Mouse (Mus musculus): ENCODE measurements around the gene Olfr651. TPM values are rescaled to one million over a fixed set of nuclear protein-coding genes. Genes with fewer than 3 reads are reported as not detected.
"Not testable (repeated sequence)": the region's sequence is repeated elsewhere in the genome, so short reads cannot be mapped to it uniquely, and the experiment has no call there.

The Olfr651 gene
- not detected for total RNA-seq (2021)

DNA sequence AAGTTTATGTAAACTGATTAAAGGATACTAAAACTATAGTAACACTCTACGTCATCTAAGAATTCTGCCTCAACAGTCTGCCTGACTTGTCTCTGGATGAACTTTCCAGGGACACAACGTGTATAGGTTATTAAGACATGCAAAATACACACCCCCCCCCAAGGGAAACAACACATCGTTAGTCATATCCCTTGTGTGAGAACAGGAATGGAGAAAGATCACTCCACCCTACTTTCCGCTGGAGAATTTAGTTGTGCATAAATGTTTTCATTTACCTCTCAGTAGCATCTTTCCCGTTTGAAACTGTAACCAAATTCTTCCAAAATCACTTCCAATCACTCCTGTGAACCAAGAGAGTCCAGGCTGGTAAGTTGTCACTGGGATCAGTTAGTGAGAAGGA is at the start of gene Olfr651:
TSS of gene Olfr651 (plus strand) at position 301 of the 400 bp plus-strand sequence.
- intact Hi-C loops (cut with DNase I) = no loop called here
- DNase-seq (ENCODE audit: extremely low spot score in 1 of 2, low spot score in 2 of 2) = no peak

DNA sequence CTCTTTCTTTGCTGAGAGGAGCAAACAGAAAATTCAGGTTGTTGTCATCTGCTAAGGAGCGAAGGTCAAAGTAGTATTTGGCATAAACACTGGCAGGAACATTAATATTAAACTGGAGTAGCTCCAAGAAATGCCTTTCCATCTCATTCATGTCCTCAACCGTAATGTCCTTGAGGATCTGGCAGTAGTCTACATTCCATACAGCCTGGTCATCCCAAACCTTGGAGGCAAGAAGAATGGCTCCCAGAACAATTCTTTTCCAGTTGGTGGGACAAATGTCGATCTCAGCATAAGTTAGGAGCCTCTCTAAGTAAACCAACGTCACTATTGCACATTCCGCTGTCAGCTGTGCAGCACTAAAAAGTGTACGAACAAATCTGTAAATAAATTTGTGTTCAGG is 48.7 kb upstream of the Olfr651 start:
- DNase-seq (ENCODE audit: extremely low spot score in 1 of 2, low spot score in 2 of 2); intact Hi-C loops (cut with DNase I): not testable (repeated sequence)

DNA sequence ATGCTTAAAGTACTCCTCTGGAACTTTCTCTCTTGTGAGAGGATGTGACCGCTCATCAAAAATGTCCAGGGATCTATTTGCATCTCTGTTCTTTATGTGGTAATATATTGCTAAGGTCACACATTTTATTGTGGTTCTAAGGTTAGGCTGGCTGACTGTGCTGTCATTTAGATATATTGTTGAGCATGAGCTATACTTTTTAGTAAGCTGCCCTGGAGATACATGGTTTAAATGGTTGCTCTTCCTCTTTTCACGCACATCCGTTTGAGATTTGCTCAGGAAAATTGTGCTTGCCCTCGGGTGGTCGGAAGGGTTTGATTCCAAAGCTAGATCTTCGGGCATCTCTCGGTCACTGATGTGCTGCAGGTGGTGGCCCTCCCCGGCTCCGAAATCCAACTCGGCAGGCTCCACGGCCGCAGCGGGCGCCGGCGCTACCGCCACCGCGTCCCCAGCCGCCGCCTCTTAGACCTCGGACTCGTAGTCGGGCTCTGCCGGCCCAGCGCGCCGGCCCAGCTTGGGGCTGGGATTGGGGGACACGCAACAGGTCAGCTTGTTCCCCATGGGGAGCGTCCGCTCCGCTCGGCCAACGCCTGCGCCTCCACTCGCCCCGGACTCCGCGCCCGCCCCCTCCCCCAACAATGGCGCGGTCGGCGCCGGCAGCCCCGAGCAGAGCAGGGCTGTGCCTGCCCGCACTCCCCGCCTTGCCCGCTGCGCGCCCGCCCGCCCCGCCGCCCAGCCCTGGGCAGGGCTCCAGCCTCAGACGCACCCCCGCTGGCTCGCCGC is 48.2 kb upstream of the Olfr651 start:
- DNase-seq (ENCODE audit: extremely low spot score in 1 of 2, low spot score in 2 of 2) = peak in 1 of 2 experiments; percentile 15
- intact Hi-C loops (cut with DNase I) = no loop called here

DNA sequence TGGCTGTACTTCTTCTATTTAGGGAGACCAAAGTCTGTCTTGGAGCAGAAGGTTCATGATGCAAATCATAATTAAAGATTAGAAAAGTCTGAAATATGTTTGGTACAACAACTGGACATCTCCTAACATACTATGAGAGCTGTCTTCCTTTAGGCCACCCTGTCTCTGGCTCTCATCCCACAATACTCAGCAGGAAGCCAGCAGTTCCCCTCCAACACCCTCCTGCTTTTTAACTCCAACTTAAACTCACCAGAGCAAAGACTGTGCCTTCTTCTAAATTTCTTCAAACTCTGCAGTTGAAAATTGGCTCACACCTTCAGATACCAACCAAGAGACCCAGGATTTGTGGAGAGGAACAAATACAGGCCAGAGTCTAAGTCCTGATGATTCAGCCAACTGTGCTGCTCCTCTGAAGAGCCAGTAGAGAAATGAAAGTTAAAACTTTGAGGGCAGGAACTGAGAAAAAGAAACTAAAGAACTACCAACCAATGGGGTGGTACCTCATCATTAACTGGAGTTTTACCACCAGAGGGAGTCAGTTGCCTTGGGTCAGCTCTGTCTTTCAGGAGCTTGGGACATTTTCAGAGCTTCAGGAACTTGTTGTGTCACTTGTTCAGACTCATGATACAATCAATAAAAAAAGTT is 42.4 kb upstream of the Olfr651 start, which contains the start of gene Trim30d:
TSS of gene Trim30d (minus strand) at position 429 of the 645 bp plus-strand sequence.
- intact Hi-C loops (cut with DNase I); DNase-seq (ENCODE audit: extremely low spot score in 1 of 2, low spot score in 2 of 2): not testable (repeated sequence)

- DNase-seq (ENCODE audit: extremely low spot score in 1 of 2, low spot score in 2 of 2) = no peak
- intact Hi-C loops (cut with DNase I) = no loop called here
These were observed 2.8 kb downstream of the Olfr651 start for GRCm38 (mm10) chr7:104552700-104553099.

DNA sequence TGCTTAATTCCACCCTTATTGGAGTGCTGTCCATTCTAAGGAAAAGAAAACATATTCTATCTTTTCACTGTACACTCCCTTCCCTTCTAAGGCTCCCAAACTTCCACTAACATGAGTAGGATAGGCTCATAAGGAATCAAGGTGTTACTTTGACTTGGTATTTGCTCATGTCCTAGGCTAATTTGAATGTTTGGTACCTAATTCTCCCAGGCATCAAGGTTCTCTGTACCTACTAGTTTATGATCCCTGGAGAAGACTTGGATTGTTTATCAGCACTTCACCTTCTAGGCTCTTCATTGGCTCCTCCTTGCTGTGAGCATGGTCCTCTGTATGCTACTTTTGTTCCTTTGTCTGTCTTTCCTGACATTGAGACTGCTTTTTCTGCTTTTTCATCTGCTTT is 10.7 kb downstream of the Olfr651 start, which contains the start of gene Olfr652:
TSS of gene Olfr652 (plus strand) at position 301 of the 400 bp plus-strand sequence.
- intact Hi-C loops (cut with DNase I) = no loop called here
- no peak for DNase-seq (ENCODE audit: extremely low spot score in 1 of 2, low spot score in 2 of 2)

GRCm38 (mm10) chr7:104577014-104577413 is 27.1 kb downstream of the Olfr651 start, which contains the start of gene Olfr653:
Gene Olfr653, plus strand, starts transcription at chr7:104577314.
- intact Hi-C loops (cut with DNase I) = no loop called here
- no peak for DNase-seq (ENCODE audit: extremely low spot score in 1 of 2, low spot score in 2 of 2)

DNA sequence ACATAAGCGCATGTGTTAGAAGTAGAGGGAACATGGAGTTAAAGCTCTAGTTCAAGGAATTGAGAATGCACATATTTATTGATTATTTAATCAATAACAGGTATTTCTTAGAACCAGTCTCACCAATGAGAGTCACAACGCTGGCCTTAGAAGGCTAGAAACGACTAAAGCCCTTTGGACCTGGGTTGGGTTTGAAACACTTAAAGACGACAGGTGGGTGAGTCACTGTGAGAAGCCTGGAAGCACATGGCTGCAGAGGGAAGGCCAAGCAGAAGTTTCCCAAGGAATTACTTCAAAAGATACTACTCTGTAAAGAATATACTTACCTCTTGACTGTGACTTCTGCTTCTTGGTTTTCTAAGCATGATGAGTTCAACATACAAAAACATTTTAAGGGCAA is 30.9 kb downstream of the Olfr651 start:
- DNase-seq (ENCODE audit: extremely low spot score in 1 of 2, low spot score in 2 of 2) = no peak
- intact Hi-C loops (cut with DNase I) = no loop called here

- intact Hi-C loops (cut with DNase I) = no loop called here
- no peak for DNase-seq (ENCODE audit: extremely low spot score in 1 of 2, low spot score in 2 of 2)
These were observed 31.5 kb downstream of the Olfr651 start for GRCm38 (mm10) chr7:104581429-104581828.

DNA sequence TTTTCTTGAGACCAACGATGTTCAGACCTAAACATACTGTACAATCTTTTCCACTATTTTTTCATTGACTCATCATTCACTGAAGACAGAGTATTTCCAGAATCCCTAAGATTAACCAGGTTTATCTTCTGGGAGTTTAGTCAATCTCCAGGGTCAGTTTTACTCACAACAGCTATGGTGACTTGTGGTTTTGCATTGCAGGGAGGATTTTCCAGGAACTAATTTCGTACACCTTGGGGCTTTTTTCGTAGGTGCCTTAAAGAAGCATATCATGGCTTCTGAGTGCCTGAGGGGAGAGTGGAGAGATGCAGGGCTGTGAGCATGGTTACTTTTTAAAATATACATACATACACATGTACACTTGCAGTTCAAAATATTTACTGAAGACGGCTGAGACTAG is 36.8 kb downstream of the Olfr651 start, which contains the start of gene Olfr654:
TSS of gene Olfr654 (plus strand) at position 301 of the 400 bp plus-strand sequence.
- intact Hi-C loops (cut with DNase I) = no loop called here
- DNase-seq (ENCODE audit: extremely low spot score in 1 of 2, low spot score in 2 of 2) = no peak

- DNase-seq (ENCODE audit: extremely low spot score in 1 of 2, low spot score in 2 of 2) = no peak
- intact Hi-C loops (cut with DNase I) = no loop called here
These were observed 38.3 kb downstream of the Olfr651 start for GRCm38 (mm10) chr7:104588274-104588673.

- intact Hi-C loops (cut with DNase I) = no loop called here
- DNase-seq (ENCODE audit: extremely low spot score in 1 of 2, low spot score in 2 of 2) = no peak
These were observed 51.7 kb downstream of the Olfr651 start, which contains the start of gene Olfr655 for GRCm38 (mm10) chr7:104601679-104602078. Gene Olfr655, minus strand, starts transcription at chr7:104601779.

DNA sequence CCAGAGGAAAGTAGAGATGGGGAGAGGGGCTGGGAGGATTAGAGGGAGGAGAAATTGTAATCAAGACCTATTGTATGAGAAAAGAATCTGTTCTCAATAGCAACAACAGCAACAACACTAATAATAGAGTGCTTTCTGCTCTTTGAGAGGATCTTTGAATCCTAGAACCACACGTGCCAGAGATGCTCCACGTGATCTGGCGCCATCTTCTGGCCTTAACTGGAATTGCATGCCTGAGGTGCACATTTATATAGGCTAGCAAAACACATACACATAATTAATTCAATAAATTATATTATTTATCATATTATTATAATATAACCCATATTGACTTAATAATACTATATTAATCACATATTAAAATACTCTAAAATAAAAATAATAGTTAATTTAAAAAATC is 53.2 kb downstream of the Olfr651 start:
- DNase-seq (ENCODE audit: extremely low spot score in 1 of 2, low spot score in 2 of 2) = no peak
- intact Hi-C loops (cut with DNase I) = no loop called here

Other genes with a start within 250 kb of the Olfr651 start
- gene Trim12a, start 234.7 kb upstream of the Olfr651 start, total RNA-seq (2021) = 1 to 10 TPM; 1.3 to 2.1 TPM
- not detected for gene Trim34b, start 220.7 kb upstream of the Olfr651 start, total RNA-seq (2021)
- gene Trim12c, start 196.8 kb upstream of the Olfr651 start, total RNA-seq (2021) = 1 to 10 TPM in 1 of 2 experiments, under 1 TPM in 1; 0.83 to 1.0 TPM
- not detected for gene Trim30b, start 180.2 kb upstream of the Olfr651 start, total RNA-seq (2021)
- not detected for gene Trim30c, start 149.3 kb upstream of the Olfr651 start, total RNA-seq (2021)
- gene Trim30a, start 84.9 kb upstream of the Olfr651 start, total RNA-seq (2021) = under 1 TPM; 0.62 to 0.83 TPM
- gene Trim30d, start 42.3 kb upstream of the Olfr651 start, total RNA-seq (2021) = under 1 TPM; 0.24 to 0.26 TPM
- gene Olfr652, start 10.8 kb downstream of the Olfr651 start, total RNA-seq (2021) = not detected
- not detected for gene Olfr653, start 27.2 kb downstream of the Olfr651 start, total RNA-seq (2021)
- gene Olfr654, start 36.9 kb downstream of the Olfr651 start, total RNA-seq (2021) = not detected
- not detected for gene Olfr655, start 51.6 kb downstream of the Olfr651 start, total RNA-seq (2021)
- not detected for gene Olfr656, start 63.8 kb downstream of the Olfr651 start, total RNA-seq (2021)
- gene Olfr657, start 74.7 kb downstream of the Olfr651 start, total RNA-seq (2021) = not detected
- not detected for gene Olfr658, start 97.2 kb downstream of the Olfr651 start, total RNA-seq (2021)
- not detected for gene Olfr659, start 116.6 kb downstream of the Olfr651 start, total RNA-seq (2021)
- not detected for gene Olfr661, start 136.4 kb downstream of the Olfr651 start, total RNA-seq (2021)
- not detected for gene Usp17le, start 227.3 kb downstream of the Olfr651 start, total RNA-seq (2021)